Mouse (Mus musculus): ENCODE measurements around the gene BC049352. TPM values are rescaled to one million over a fixed set of nuclear protein-coding genes. Genes with fewer than 3 reads are reported as not detected.
A peak's percentile ranks its signal among the peaks of the same experiment; 100 is the strongest.

The BC049352 gene
- total and polyA plus RNA-seq, 3 experiments: not detected

DNA sequence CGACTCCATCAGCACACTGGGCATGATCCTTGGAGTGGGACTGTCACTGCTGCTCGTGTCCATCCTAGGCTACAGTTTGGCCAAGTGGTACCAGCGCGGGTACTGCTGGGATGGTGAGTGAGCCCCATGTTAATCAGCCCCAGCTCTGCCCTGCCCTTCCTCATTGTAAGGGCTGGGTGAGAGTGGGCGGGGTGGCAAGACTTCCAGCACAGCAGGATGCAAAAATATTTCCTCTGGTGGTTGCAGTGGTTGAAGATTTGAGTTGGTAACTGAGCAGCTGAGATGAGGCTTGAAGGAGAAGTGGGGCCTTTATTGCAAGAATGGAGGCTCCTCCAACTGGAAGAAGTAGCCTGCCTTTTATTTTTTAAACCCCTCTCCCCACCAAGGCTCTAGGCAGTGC lies 59.6 kb downstream of the BC049352 start (continued):
- TF ChIP-seq ZNF384 (IDR thresholded peaks at IDR 0.05; ENCODE audit: low read depth, low read length) (no peak), SIN3A (IDR thresholded peaks at IDR 0.05; ENCODE audit: low read length) (no peak), ZC3H11A (IDR thresholded peaks at IDR 0.05; ENCODE audit: low read depth, low read length) (no peak)

DNA sequence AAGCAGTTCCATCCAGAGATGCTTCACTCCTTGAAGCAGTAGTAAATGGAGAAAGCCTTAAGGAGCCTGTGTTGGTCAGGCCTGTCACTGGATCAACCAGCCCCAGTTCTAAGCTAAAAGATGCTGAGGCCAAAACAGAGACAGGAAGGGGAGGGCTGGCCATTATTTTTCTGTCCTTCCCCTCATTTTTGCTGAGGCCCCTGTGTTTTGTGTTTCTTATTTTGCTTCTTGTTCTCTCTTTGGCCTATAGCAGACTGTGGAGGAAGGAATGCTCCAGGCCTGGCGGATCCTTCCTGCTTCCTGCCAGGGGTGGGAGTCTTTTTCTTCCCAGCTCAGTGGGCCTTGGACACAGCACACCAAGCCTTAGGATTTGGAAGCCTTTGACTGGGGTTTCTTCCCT lies 63.6 kb downstream of the BC049352 start:
- Histone ChIP-seq H3K4me1 (ENCODE audit: control insufficient read depth in 1 of 2, insufficient read depth in 2 of 2, low read length in 2 of 2) (no peaks in the 10 kb centered on the region), H3K4me3 (ENCODE audit: control insufficient read depth in 1 of 2, insufficient read depth in 1 of 2, low read depth in 2 of 2, low read length in 2 of 2) (no peak overlapping the region), H3K9me3 (replicated peaks; ENCODE audit: insufficient read depth, low read length) (no peaks in the 10 kb centered on the region), H3K27ac (ENCODE audit: control insufficient read depth, low read depth, low read length) (no peak overlapping the region), H3K36me3 (ENCODE audit: control insufficient read depth in 1 of 2, insufficient read depth in 2 of 2, low read length in 2 of 2) (no peaks in the 10 kb centered on the region), H3K27me3 (ENCODE audit: control insufficient read depth in 1 of 2, insufficient read depth in 2 of 2, low read length in 2 of 2) (no peaks in the 10 kb centered on the region; a peak in 1 of 4 replicates), H3K9ac (ENCODE audit: control insufficient read depth, low read depth, low read length, poor library complexity, severe bottlenecking) (no peak overlapping the region), H3K79me2 (ENCODE audit: control insufficient read depth, insufficient read depth, low read length, poor library complexity) (no peaks in the 10 kb centered on the region)
- DNase-seq (ENCODE audit: low read depth, low spot score): no peak
- TF ChIP-seq TCF12 (IDR thresholded peaks at IDR 0.05; ENCODE audit: low read depth, low read length) (no peak), NRF1 (IDR thresholded peaks at IDR 0.05; ENCODE audit: insufficient read depth, low read depth, low read length, poor library complexity, severe bottlenecking) (no peak), ZMIZ1 (IDR thresholded peaks at IDR 0.05; ENCODE audit: low read depth, low read length) (no peak), NELFE (IDR thresholded peaks at IDR 0.05; ENCODE audit: low read depth, low read length) (no peak)

DNA sequence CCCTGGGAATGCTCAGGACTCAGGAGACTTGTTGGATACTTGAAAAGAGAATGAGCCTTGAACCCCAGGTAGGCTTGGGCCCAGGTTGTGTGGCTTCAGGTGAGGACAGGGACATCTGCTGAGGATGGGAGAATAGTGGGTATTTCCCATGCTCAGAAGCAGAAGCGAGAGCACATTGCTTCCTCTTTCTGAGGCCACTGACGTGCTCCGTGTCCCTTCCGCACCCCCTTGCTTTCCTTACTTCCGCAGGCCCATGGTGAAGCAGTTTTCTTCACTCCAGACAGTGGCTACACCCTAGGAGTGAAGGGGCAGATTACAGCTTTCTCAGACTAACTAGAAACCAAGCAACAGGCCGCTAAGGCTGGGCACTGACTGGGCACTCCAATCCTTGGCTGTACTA lies 64.3 kb downstream of the BC049352 start:
- Histone ChIP-seq H3K9me3 (replicated peaks; ENCODE audit: insufficient read depth, low read length) (no peaks in the 10 kb centered on the region), H3K4me1 (ENCODE audit: control insufficient read depth in 1 of 2, insufficient read depth in 2 of 2, low read length in 2 of 2) (peaks cover 0 to 4% of the 10 kb centered on the region in 2 experiments; a peak in 2 of 4 replicates), H3K79me2 (ENCODE audit: control insufficient read depth, insufficient read depth, low read length, poor library complexity) (no peaks in the 10 kb centered on the region), H3K4me3 (ENCODE audit: control insufficient read depth in 1 of 2, insufficient read depth in 1 of 2, low read depth in 2 of 2, low read length in 2 of 2) (no peak overlapping the region), H3K36me3 (ENCODE audit: control insufficient read depth in 1 of 2, insufficient read depth in 2 of 2, low read length in 2 of 2) (peaks cover 0 to 2% of the 10 kb centered on the region in 2 experiments; a peak in 2 of 4 replicates), H3K27me3 (ENCODE audit: control insufficient read depth in 1 of 2, insufficient read depth in 2 of 2, low read length in 2 of 2) (no peaks in the 10 kb centered on the region), H3K27ac (ENCODE audit: control insufficient read depth, low read depth, low read length) (no peak overlapping the region), H3K9ac (ENCODE audit: control insufficient read depth, low read depth, low read length, poor library complexity, severe bottlenecking) (no peak overlapping the region)
- peak; percentile 34 for DNase-seq (ENCODE audit: low read depth, low spot score)
- TF ChIP-seq BHLHE40 (IDR thresholded peaks at IDR 0.05; ENCODE audit: borderline replicate concordance, low read depth, low read length) (no peak), KAT2A (conservative IDR thresholded peaks at IDR 0.05; ENCODE audit: low read depth, low read length) (no peak), USF2 (IDR thresholded peaks at IDR 0.05; ENCODE audit: borderline replicate concordance in 1 of 2, insufficient read depth in 1 of 2, low read depth in 1 of 2, low read length in 2 of 2) (no peak), SMC3 (IDR thresholded peaks at IDR 0.05; ENCODE audit: low read depth, low read length) (no peak), CHD1 (IDR thresholded peaks at IDR 0.05; ENCODE audit: low read depth, low read length) (no peak), POLR2A (IDR thresholded peaks at IDR 0.05; ENCODE audit: control insufficient read depth in 1 of 2, insufficient read depth in 1 of 2, low read depth in 1 of 2, low read length in 2 of 2, poor library complexity in 1 of 2) (no peak), MAX (IDR thresholded peaks at IDR 0.05; ENCODE audit: low read length) (no peak)
